Mouse (Mus musculus): ENCODE results near the gene Galnt7. TPM values are rescaled to one million over a fixed set of nuclear protein-coding genes. Genes with fewer than 3 reads are reported as not detected.

Gene Galnt7
- 3.5 and 3.7 TPM in 2 replicates for polyA plus RNA-seq (2015; fragmentation: Nextera tagmentation; extraction: Ambion mirVana)

- peak; percentile 75 for ATAC-seq (ENCODE audit: low read depth)
- Histone ChIP-seq H3K9me3 (replicated peaks; ENCODE audit: control insufficient read depth, low read length) (no peaks in the 10 kb centered on the region), H3K4me2 (ENCODE audit: low read depth, low read length) (peak within 1 kb of the TSS; percentile 90), H3K9ac (ENCODE audit: low read depth, low read length) (peak within 1 kb of the TSS; percentile 78), H3K4me1 (ENCODE audit: control insufficient read depth, low read depth, low read length) (peaks cover 11% of the 10 kb centered on the region), H3K4me3 (ENCODE audit: low read depth, low read length) (peak within 1 kb of the TSS; percentile 80), H3K27me3 (ENCODE audit: control insufficient read depth, insufficient read depth, low read depth, low read length) (no peaks in the 10 kb centered on the region), H3K36me3 (ENCODE audit: control insufficient read depth, insufficient read depth) (no peaks in the 10 kb centered on the region), H3K27ac (ENCODE audit: low read length) (peak within 1 kb of the TSS; percentile 83)
- WGBS (ENCODE audit: insufficient replicate concordance), result 0% methylated on average over 46 of the region's 74 CpGs
These were observed at the start of gene Galnt7 for GRCm38 (mm10) chr8:57652456-57653055. Gene Galnt7, minus strand, starts transcription at chr8:57653032.

GRCm38 (mm10) chr8:57688633-57689032 lies 35.8 kb upstream of the Galnt7 start:
- 56% methylated on average over 7 of the region's 7 CpGs for WGBS (ENCODE audit: insufficient replicate concordance)
- ATAC-seq (ENCODE audit: low read depth), result no peak
- Histone ChIP-seq H3K4me1 (ENCODE audit: control insufficient read depth, low read depth, low read length) (no peaks in the 10 kb centered on the region), H3K4me2 (ENCODE audit: low read depth, low read length) (no peak overlapping the region), H3K9ac (ENCODE audit: low read depth, low read length) (no peak overlapping the region), H3K36me3 (ENCODE audit: control insufficient read depth, insufficient read depth) (no peaks in the 10 kb centered on the region), H3K9me3 (replicated peaks; ENCODE audit: control insufficient read depth, low read length) (no peaks in the 10 kb centered on the region), H3K27ac (ENCODE audit: low read length) (no peak overlapping the region), H3K4me3 (ENCODE audit: low read depth, low read length) (no peak overlapping the region), H3K27me3 (ENCODE audit: control insufficient read depth, insufficient read depth, low read depth, low read length) (no peaks in the 10 kb centered on the region)

GRCm38 (mm10) chr8:57685803-57686202 lies 33.0 kb upstream of the Galnt7 start:
- no peak overlapping the region for H3K9ac ChIP-seq (ENCODE audit: low read depth, low read length)
- no peak overlapping the region for H3K4me2 ChIP-seq (ENCODE audit: low read depth, low read length)
- no peaks in the 10 kb centered on the region for H3K9me3 ChIP-seq (replicated peaks; ENCODE audit: control insufficient read depth, low read length)
- ATAC-seq (ENCODE audit: low read depth), result no peak
- 63% methylated on average over 3 of the region's 3 CpGs for WGBS (ENCODE audit: insufficient replicate concordance)
- no peaks in the 10 kb centered on the region for H3K4me1 ChIP-seq (ENCODE audit: control insufficient read depth, low read depth, low read length)
- H3K4me3 ChIP-seq (ENCODE audit: low read depth, low read length), result no peak overlapping the region
- H3K36me3 ChIP-seq (ENCODE audit: control insufficient read depth, insufficient read depth), result no peaks in the 10 kb centered on the region
- no peak overlapping the region for H3K27ac ChIP-seq (ENCODE audit: low read length)
- H3K27me3 ChIP-seq (ENCODE audit: control insufficient read depth, insufficient read depth, low read depth, low read length), result no peaks in the 10 kb centered on the region

- 68% methylated on average over 5 of the region's 5 CpGs for WGBS (ENCODE audit: insufficient replicate concordance)
- no peak for ATAC-seq (ENCODE audit: low read depth)
These were observed 27.2 kb upstream of the Galnt7 start for GRCm38 (mm10) chr8:57680044-57680443.

GRCm38 (mm10) chr8:57664121-57664520 lies 11.3 kb upstream of the Galnt7 start:
- H3K4me2 ChIP-seq (ENCODE audit: low read depth, low read length), result no peak overlapping the region
- H3K4me3 ChIP-seq (ENCODE audit: low read depth, low read length), result no peak overlapping the region
- H3K4me1 ChIP-seq (ENCODE audit: control insufficient read depth, low read depth, low read length), result no peaks in the 10 kb centered on the region
- H3K9me3 ChIP-seq (replicated peaks; ENCODE audit: control insufficient read depth, low read length), result no peaks in the 10 kb centered on the region
- H3K36me3 ChIP-seq (ENCODE audit: control insufficient read depth, insufficient read depth), result no peaks in the 10 kb centered on the region
- ATAC-seq (ENCODE audit: low read depth), result no peak
- no peaks in the 10 kb centered on the region for H3K27me3 ChIP-seq (ENCODE audit: control insufficient read depth, insufficient read depth, low read depth, low read length)
- WGBS (ENCODE audit: insufficient replicate concordance), result 40% methylated on average over 2 of the region's 2 CpGs
- no peak overlapping the region for H3K9ac ChIP-seq (ENCODE audit: low read depth, low read length)
- H3K27ac ChIP-seq (ENCODE audit: low read length), result no peak overlapping the region

More at GRCm38 (mm10) chr8:57680044-57680443, 27.2 kb upstream of the Galnt7 start:
- Histone ChIP-seq H3K4me2 (ENCODE audit: low read depth, low read length) (no peak overlapping the region), H3K4me3 (ENCODE audit: low read depth, low read length) (no peak overlapping the region), H3K27me3 (ENCODE audit: control insufficient read depth, insufficient read depth, low read depth, low read length) (no peaks in the 10 kb centered on the region), H3K9me3 (replicated peaks; ENCODE audit: control insufficient read depth, low read length) (no peaks in the 10 kb centered on the region), H3K4me1 (ENCODE audit: control insufficient read depth, low read depth, low read length) (no peaks in the 10 kb centered on the region), H3K27ac (ENCODE audit: low read length) (no peak overlapping the region), H3K36me3 (ENCODE audit: control insufficient read depth, insufficient read depth) (no peaks in the 10 kb centered on the region), H3K9ac (ENCODE audit: low read depth, low read length) (no peak overlapping the region)

GRCm38 (mm10) chr8:57660019-57660418 lies 7.2 kb upstream of the Galnt7 start:
- Histone ChIP-seq H3K4me3 (ENCODE audit: low read depth, low read length) (no peak overlapping the region), H3K4me2 (ENCODE audit: low read depth, low read length) (no peak overlapping the region), H3K9me3 (replicated peaks; ENCODE audit: control insufficient read depth, low read length) (no peaks in the 10 kb centered on the region), H3K27me3 (ENCODE audit: control insufficient read depth, insufficient read depth, low read depth, low read length) (no peaks in the 10 kb centered on the region), H3K9ac (ENCODE audit: low read depth, low read length) (no peak overlapping the region), H3K36me3 (ENCODE audit: control insufficient read depth, insufficient read depth) (no peaks in the 10 kb centered on the region), H3K4me1 (ENCODE audit: control insufficient read depth, low read depth, low read length) (no peaks in the 10 kb centered on the region), H3K27ac (ENCODE audit: low read length) (no peak overlapping the region)
- WGBS (ENCODE audit: insufficient replicate concordance), result 63% methylated on average over 2 of the region's 2 CpGs
- ATAC-seq (ENCODE audit: low read depth), result no peak

- no peak overlapping the region for H3K4me2 ChIP-seq (ENCODE audit: low read depth, low read length)
- H3K9ac ChIP-seq (ENCODE audit: low read depth, low read length), result no peak overlapping the region
- H3K27ac ChIP-seq (ENCODE audit: low read length), result no peak overlapping the region
- H3K9me3 ChIP-seq (replicated peaks; ENCODE audit: control insufficient read depth, low read length), result no peaks in the 10 kb centered on the region
- H3K27me3 ChIP-seq (ENCODE audit: control insufficient read depth, insufficient read depth, low read depth, low read length), result no peaks in the 10 kb centered on the region
- H3K4me3 ChIP-seq (ENCODE audit: low read depth, low read length), result no peak overlapping the region
- peaks cover 11% of the 10 kb centered on the region for H3K4me1 ChIP-seq (ENCODE audit: control insufficient read depth, low read depth, low read length)
- 61% methylated on average over 6 of the region's 6 CpGs for whole genome bisulfite sequencing (ENCODE audit: insufficient replicate concordance)
- no peak for ATAC-seq (ENCODE audit: low read depth)
- no peaks in the 10 kb centered on the region for H3K36me3 ChIP-seq (ENCODE audit: control insufficient read depth, insufficient read depth)
These were observed 3.6 kb upstream of the Galnt7 start for GRCm38 (mm10) chr8:57656446-57656845.

GRCm38 (mm10) chr8:57654146-57654545 lies 1.3 kb upstream of the Galnt7 start:
- 68% methylated on average over 7 of the region's 7 CpGs for WGBS (ENCODE audit: insufficient replicate concordance)

GRCm38 (mm10) chr8:57653768-57654125 lies 915 bp upstream of the Galnt7 start:
- Histone ChIP-seq H3K9me3 (replicated peaks; ENCODE audit: control insufficient read depth, low read length) (no peaks in the 10 kb centered on the region), H3K9ac (ENCODE audit: low read depth, low read length) (no peak overlapping the region), H3K27ac (ENCODE audit: low read length) (no peak overlapping the region), H3K4me3 (ENCODE audit: low read depth, low read length) (peak overlapping the region; percentile 80), H3K36me3 (ENCODE audit: control insufficient read depth, insufficient read depth) (no peaks in the 10 kb centered on the region), H3K27me3 (ENCODE audit: control insufficient read depth, insufficient read depth, low read depth, low read length) (no peaks in the 10 kb centered on the region), H3K4me1 (ENCODE audit: control insufficient read depth, low read depth, low read length) (peaks cover 11% of the 10 kb centered on the region), H3K4me2 (ENCODE audit: low read depth, low read length) (peak overlapping the region; percentile 90)
- no peak for ATAC-seq (ENCODE audit: low read depth)
- WGBS (ENCODE audit: insufficient replicate concordance), result 8% methylated on average over 7 of the region's 7 CpGs

More at GRCm38 (mm10) chr8:57654146-57654545, 1.3 kb upstream of the Galnt7 start:
- Histone ChIP-seq H3K27ac (ENCODE audit: low read length) (no peak overlapping the region), H3K4me3 (ENCODE audit: low read depth, low read length) (peak overlapping the region; percentile 80), H3K9ac (ENCODE audit: low read depth, low read length) (no peak overlapping the region), H3K9me3 (replicated peaks; ENCODE audit: control insufficient read depth, low read length) (no peaks in the 10 kb centered on the region), H3K4me1 (ENCODE audit: control insufficient read depth, low read depth, low read length) (peaks cover 11% of the 10 kb centered on the region), H3K4me2 (ENCODE audit: low read depth, low read length) (peak overlapping the region; percentile 90), H3K27me3 (ENCODE audit: control insufficient read depth, insufficient read depth, low read depth, low read length) (no peaks in the 10 kb centered on the region), H3K36me3 (ENCODE audit: control insufficient read depth, insufficient read depth) (no peaks in the 10 kb centered on the region)
- no peak for ATAC-seq (ENCODE audit: low read depth)

Data from liver, embryonic 16.5 days (tissue).